ENCODE assay signal across 10 mouse cellular contexts in genomic region chrX:73655529-73655928, GRCm38 (mm10). TPM values are rescaled to one million over a fixed set of nuclear protein-coding genes. Genes with fewer than 3 reads are reported as not detected.
DNase-seq lines count a peak whose midpoint lies in the region; ATAC-seq lines count a peak whose summit lies in the region.
"Had no signal": no experiment of that assay in that cellular context is flagged by ENCODE, and none has a peak within 500 bp of the region (broad histone marks: within the 10 kb centered on the region; RNA-seq: fewer than 3 reads in every experiment).

No protein-coding gene starts in this region.

- no peak overlapping the region for H3K27ac ChIP-seq in intestine, embryonic 15.5 days
- H3K27ac ChIP-seq in intestine, embryonic 16.5 days (ENCODE audit: low read length), result no peak overlapping the region
- H3K27ac ChIP-seq: hindbrain, embryonic 15.5 days; neural tube, embryonic 12.5 days had no signal

- H3K4me1 ChIP-seq in intestine, embryonic 15.5 days (replicated peaks), result no peaks in the 10 kb centered on the region
- H3K4me1 ChIP-seq in intestine, embryonic 16.5 days (ENCODE audit: control insufficient read depth, insufficient read depth, low read length), result no peaks in the 10 kb centered on the region

- peak; percentile 53 for DNase-seq in CD4-positive, CD25-positive, alpha-beta regulatory T cell, adult 2 months (ENCODE audit: low read depth, low spot score)
- peak; percentile 39 for DNase-seq in embryo, embryonic 10.5 days (ENCODE audit: low spot score)
- DNase-seq in urinary bladder, postnatal 25 days (ENCODE audit: low spot score), result no peak
- DNase-seq in right cerebral cortex, adult 18-20 months, result no peak

- no peaks in the 10 kb centered on the region for H3K9me3 ChIP-seq in intestine, embryonic 15.5 days
- no peaks in the 10 kb centered on the region for H3K9me3 ChIP-seq in intestine, embryonic 16.5 days (ENCODE audit: control insufficient read depth, low read length)
- H3K9me3 ChIP-seq: hindbrain, embryonic 15.5 days; neural tube, embryonic 12.5 days had no signal

- no peak overlapping the region for H3K9ac ChIP-seq in intestine, embryonic 15.5 days
- no peak overlapping the region for H3K9ac ChIP-seq in intestine, embryonic 16.5 days (ENCODE audit: low read depth, low read length)
- H3K9ac ChIP-seq: hindbrain, embryonic 15.5 days; neural tube, embryonic 12.5 days had no signal

- H3K36me3 ChIP-seq in intestine, embryonic 15.5 days, result no peaks in the 10 kb centered on the region
- no peaks in the 10 kb centered on the region for H3K36me3 ChIP-seq in intestine, embryonic 16.5 days (ENCODE audit: control insufficient read depth, insufficient read depth, low read length)
- H3K36me3 ChIP-seq: hindbrain, embryonic 15.5 days; neural tube, embryonic 12.5 days had no signal

- H3K4me3 ChIP-seq in intestine, embryonic 15.5 days (replicated peaks), result no peak overlapping the region
- no peak overlapping the region for H3K4me3 ChIP-seq in intestine, embryonic 16.5 days (ENCODE audit: low read length)
- H3K4me3 ChIP-seq: hindbrain, embryonic 15.5 days; neural tube, embryonic 12.5 days had no signal

- 0 out of 2 replicates have a peak, but pooled peaks cover 2% of the 10 kb centered on the region for H3K27me3 ChIP-seq in intestine, embryonic 15.5 days (replicated peaks)
- no peaks in the 10 kb centered on the region for H3K27me3 ChIP-seq in intestine, embryonic 16.5 days (replicated peaks; ENCODE audit: control insufficient read depth, insufficient read depth, low read length)
- H3K27me3 ChIP-seq: hindbrain, embryonic 15.5 days; neural tube, embryonic 12.5 days had no signal

- 65% methylated on average over 3 of the region's 3 CpGs for WGBS in intestine, embryonic 15.5 days
- WGBS in intestine, embryonic 16.5 days, result 58% methylated on average over 3 of the region's 3 CpGs

- peak; percentile 14; the same call in 1 of the 2 replicates for ATAC-seq in intestine, embryonic 15.5 days
- ATAC-seq in intestine, embryonic 16.5 days, result no peak
- peak; percentile 50; the same call in 1 of the 2 replicates for ATAC-seq in megakaryocyte-erythroid progenitor cell, adult 5-6 weeks (replicated peaks; ENCODE audit: low FRiP score, low TSS enrichment, poor library complexity, severe bottlenecking)
- no peak for ATAC-seq in frontal cortex, adult (ENCODE audit: low TSS enrichment)

- no peak overlapping the region for H3K4me2 ChIP-seq in intestine, embryonic 15.5 days (replicated peaks)
- no peak overlapping the region for H3K4me2 ChIP-seq in intestine, embryonic 16.5 days (ENCODE audit: low read depth, low read length)
- H3K4me2 ChIP-seq: hindbrain, embryonic 15.5 days; neural tube, embryonic 12.5 days had no signal

RNA-seq across cellular contexts. Expression of gene Pnck, which starts 4.4 kb away (rescaled TPM):
- 12.4 and 12.7 TPM in 2 replicates for polyA plus RNA-seq in intestine, embryonic 15.5 days (2015; fragmentation: Nextera tagmentation; extraction: Ambion mirVana)
- polyA plus RNA-seq in intestine, embryonic 16.5 days (2015; fragmentation: Nextera tagmentation; extraction: Ambion mirVana), result 9.8 and 11.4 TPM in 2 replicates
- 2.7 TPM in 1 of 2 replicates, not detected in the other for total RNA-seq in megakaryocyte-erythroid progenitor cell, adult 5-6 weeks (2014; fragmentation: Nextera tagmentation)
- total RNA-seq in megakaryocyte-erythroid progenitor cell, adult 5-6 weeks (2017), result not detected in 2 replicates

RNA-seq across cellular contexts. Expression of gene Dusp9, which starts 16.3 kb away (rescaled TPM):
- polyA plus RNA-seq in intestine, embryonic 15.5 days (2015; fragmentation: Nextera tagmentation; extraction: Ambion mirVana), result 10.7 and 11.0 TPM in 2 replicates
- 6.7 and 7.3 TPM in 2 replicates for polyA plus RNA-seq in intestine, embryonic 16.5 days (2015; fragmentation: Nextera tagmentation; extraction: Ambion mirVana)
- total RNA-seq in megakaryocyte-erythroid progenitor cell, adult 5-6 weeks (2014; fragmentation: Nextera tagmentation), result 1.5 TPM in 1 of 2 replicates, not detected in the other
- 0.38 and 0.61 TPM in 2 replicates for total RNA-seq in megakaryocyte-erythroid progenitor cell, adult 5-6 weeks (2017)

RNA-seq across cellular contexts. Expression of gene Slc6a8, which starts 17.4 kb away (rescaled TPM):
- polyA plus RNA-seq in intestine, embryonic 15.5 days (2015; fragmentation: Nextera tagmentation; extraction: Ambion mirVana), result 7.1 and 9.1 TPM in 2 replicates
- polyA plus RNA-seq in intestine, embryonic 16.5 days (2015; fragmentation: Nextera tagmentation; extraction: Ambion mirVana), result 7.4 and 9.2 TPM in 2 replicates
- total RNA-seq in megakaryocyte-erythroid progenitor cell, adult 5-6 weeks (2014; fragmentation: Nextera tagmentation), result 2.0 TPM in 1 of 2 replicates, not detected in the other
- total RNA-seq in megakaryocyte-erythroid progenitor cell, adult 5-6 weeks (2017), result 0.34 TPM in 1 of 2 replicates, not detected in the other

Comparison
In these comparisons a context has a peak if more than half of its experiments do, and no peak if none do; other contexts are left out.
1. ATAC-seq: peak in intestine, embryonic 15.5 days (single experiment) and megakaryocyte-erythroid progenitor cell, adult 5-6 weeks (single experiment); none in intestine, embryonic 16.5 days (single experiment) and frontal cortex, adult (single experiment).
2. DNase-seq: peak in CD4-positive, CD25-positive, alpha-beta regulatory T cell, adult 2 months (single experiment) and embryo, embryonic 10.5 days (single experiment); none in urinary bladder, postnatal 25 days (single experiment) and right cerebral cortex, adult 18-20 months (single experiment).